Mouse (Mus musculus) midbrain, embryonic 15.5 days (tissue): ENCODE results near the gene 6030452D12Rik. TPM values are rescaled to one million over a fixed set of nuclear protein-coding genes. Genes with fewer than 3 reads are reported as not detected.

Experiments used
- ATAC-seq: fragments of 200-750 bp; cut with Nextera tagmentation; replicated peaks from 2 replicates; pipeline ENCODE4 v1.8.0; 2017; ENCODE audit warnings: moderate TSS enrichment
- H3K27ac ChIP-seq: fragments of 300-500 bp; sonication (generic); 2 replicates; pipeline ENCODE4 v1.5.1; 2015; ENCODE audit warnings: mild to moderate bottlenecking, inconsistent platforms
- H3K27me3 ChIP-seq: fragments of 300-500 bp; sonication (generic); replicated peaks from 2 replicates; pipeline ENCODE4 v1.6.1; 2015; ENCODE audit warnings: inconsistent platforms
- H3K36me3 ChIP-seq: fragments of 300-500 bp; sonication (generic); replicated peaks from 2 replicates; pipeline ENCODE4 v1.6.1; 2015; ENCODE audit warnings: inconsistent platforms
- H3K4me1 ChIP-seq: fragments of 300-500 bp; sonication (generic); 2 replicates; pipeline ENCODE4 v1.6.1; 2015; ENCODE audit warnings: inconsistent platforms
- H3K4me2 ChIP-seq: fragments of 300-500 bp; sonication (generic); 2 replicates; pipeline ENCODE4 v1.6.1; 2015; ENCODE audit warnings: inconsistent platforms, mild to moderate bottlenecking, moderate library complexity
- H3K4me3 ChIP-seq: fragments of 300-500 bp; sonication (generic); 2 replicates; pipeline ENCODE4 v1.5.1; 2015; ENCODE audit warnings: mild to moderate bottlenecking, inconsistent platforms
- H3K9ac ChIP-seq: fragments of 300-500 bp; sonication (generic); 2 replicates; pipeline ENCODE4 v1.6.1; 2015; ENCODE audit warnings: mild to moderate bottlenecking, inconsistent platforms
- H3K9me3 ChIP-seq: fragments of 300-500 bp; sonication (generic); 2 replicates; pipeline ENCODE4 v1.6.1; 2016; ENCODE audit warnings: inconsistent platforms
- WGBS: fragments of 180-500 bp; shearing (Covaris S2); methylation state at CpG from one replicate; pipeline ENCODE4 v1.1.7; 2015; ENCODE audit warnings: mixed read lengths; 5-methylcytosine and 5-hydroxymethylcytosine counted together
- polyA plus RNA-seq: library from polyadenylated mRNA; unstranded; fragments of >200 nt; fragmentation: Nextera tagmentation; extraction: Ambion mirVana; gene quantifications from 2 replicates; pipeline ENCODE4 v1.2.1, GENCODE M21; 2015

Gene 6030452D12Rik
- not detected in 2 replicates for polyA plus RNA-seq

DNA sequence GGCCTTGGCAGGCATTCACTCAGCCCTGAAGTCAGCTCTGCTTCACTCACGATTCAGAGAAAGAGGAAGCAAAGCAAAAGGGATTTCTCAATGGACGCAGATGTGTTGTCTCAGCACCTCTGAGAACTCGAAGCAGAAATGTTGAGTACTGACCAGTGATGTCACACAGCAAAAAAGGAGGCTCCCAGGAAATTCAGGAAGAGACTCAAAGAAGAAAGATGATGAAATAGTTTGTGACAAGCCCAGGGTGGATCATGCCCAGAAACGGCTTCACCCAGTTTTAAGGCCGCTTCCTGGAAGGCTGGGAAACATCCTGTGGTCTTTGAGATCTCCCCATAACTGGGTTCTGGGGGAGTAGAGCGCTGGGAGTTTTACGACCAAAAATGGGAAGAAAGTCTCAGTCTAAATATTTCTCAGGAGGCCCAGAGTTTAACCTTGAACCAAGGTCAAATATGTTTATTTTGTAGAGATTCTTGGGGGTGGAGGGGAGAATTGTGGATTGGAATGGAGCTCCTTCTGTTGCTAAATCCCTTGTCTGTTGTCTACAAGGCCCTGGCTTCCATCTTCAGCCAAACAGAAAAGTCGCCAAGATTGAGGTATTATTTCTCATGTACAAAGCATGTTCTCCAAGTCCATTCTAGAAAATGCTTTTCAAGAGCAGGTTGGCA lies at the start of gene 6030452D12Rik:
TSS of gene 6030452D12Rik (plus strand) at position 505 of the 668 bp plus-strand sequence.
- Histone ChIP-seq H3K4me1 (no peaks in the 10 kb centered on the region), H3K27ac (no peak within 1 kb of the TSS), H3K27me3 (no peaks in the 10 kb centered on the region; the same call in 1 of the 2 replicates), H3K36me3 (no peaks in the 10 kb centered on the region), H3K9ac (no peak within 1 kb of the TSS), H3K4me2 (no peak within 1 kb of the TSS), H3K9me3 (no peaks in the 10 kb centered on the region), H3K4me3 (no peak within 1 kb of the TSS)
- no peak for ATAC-seq
- WGBS = 84% methylated on average over 8 of the region's 8 CpGs

GRCm38 (mm10) chr8:106451301-106452085 lies 48.8 kb upstream of the 6030452D12Rik start:
- WGBS = 75% methylated on average over 6 of the region's 6 CpGs
- no peak overlapping the region for H3K4me3 ChIP-seq
- ATAC-seq = no peak
- no peak overlapping the region for H3K27ac ChIP-seq
- H3K4me1 ChIP-seq = no peaks in the 10 kb centered on the region
- no peaks in the 10 kb centered on the region for H3K27me3 ChIP-seq
- no peaks in the 10 kb centered on the region for H3K9me3 ChIP-seq
- H3K4me2 ChIP-seq = no peak overlapping the region
- H3K36me3 ChIP-seq = no peaks in the 10 kb centered on the region
- H3K9ac ChIP-seq = no peak overlapping the region

GRCm38 (mm10) chr8:106452701-106453481 lies 47.4 kb upstream of the 6030452D12Rik start:
- Histone ChIP-seq H3K27me3 (no peaks in the 10 kb centered on the region), H3K36me3 (no peaks in the 10 kb centered on the region), H3K9ac (no peak overlapping the region), H3K4me3 (no peak overlapping the region), H3K9me3 (no peaks in the 10 kb centered on the region), H3K27ac (no peak overlapping the region), H3K4me2 (no peak overlapping the region), H3K4me1 (no peaks in the 10 kb centered on the region)
- WGBS = 70% methylated on average over 12 of the region's 12 CpGs
- no peak for ATAC-seq

GRCm38 (mm10) chr8:106454036-106454435 lies 46.3 kb upstream of the 6030452D12Rik start:
- ATAC-seq = no peak
- Histone ChIP-seq H3K27me3 (no peaks in the 10 kb centered on the region), H3K9ac (no peak overlapping the region), H3K27ac (no peak overlapping the region), H3K4me1 (no peaks in the 10 kb centered on the region), H3K9me3 (no peaks in the 10 kb centered on the region), H3K4me2 (no peak overlapping the region), H3K4me3 (no peak overlapping the region), H3K36me3 (no peaks in the 10 kb centered on the region)
- 79% methylated on average over 11 of the region's 11 CpGs for WGBS

GRCm38 (mm10) chr8:106462131-106462530 lies 38.2 kb upstream of the 6030452D12Rik start:
- no peaks in the 10 kb centered on the region for H3K9me3 ChIP-seq
- H3K27ac ChIP-seq = no peak overlapping the region
- H3K4me2 ChIP-seq = no peak overlapping the region
- no peak overlapping the region for H3K4me3 ChIP-seq
- no peak for ATAC-seq
- WGBS = 91% methylated on average over 5 of the region's 5 CpGs
- H3K27me3 ChIP-seq = no peaks in the 10 kb centered on the region
- H3K4me1 ChIP-seq = no peaks in the 10 kb centered on the region
- H3K9ac ChIP-seq = no peak overlapping the region
- H3K36me3 ChIP-seq = no peaks in the 10 kb centered on the region

- no peak overlapping the region for H3K4me3 ChIP-seq
These were observed 36.5 kb upstream of the 6030452D12Rik start for GRCm38 (mm10) chr8:106463795-106464194.

DNA sequence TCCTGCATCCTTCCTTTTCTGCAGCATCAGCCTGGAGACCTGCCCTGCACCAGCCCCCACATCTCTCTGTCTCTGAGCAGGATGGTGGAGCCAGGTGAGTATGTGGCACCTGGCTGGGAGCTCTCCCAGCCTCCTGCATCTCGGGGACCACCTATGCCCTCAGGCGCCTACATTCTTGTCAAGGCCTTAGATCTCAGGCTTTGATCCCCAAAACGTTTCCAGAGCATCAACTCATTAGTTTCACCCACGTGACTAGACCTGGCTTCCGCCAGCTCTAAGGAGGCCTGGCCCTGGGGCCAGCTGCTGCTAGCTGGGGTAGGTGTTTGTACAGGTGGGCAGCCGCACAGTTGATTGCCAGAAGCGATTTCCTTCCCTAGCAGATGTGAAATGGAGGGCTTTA lies 30.8 kb upstream of the 6030452D12Rik start:
- no peak overlapping the region for H3K4me2 ChIP-seq
- H3K4me1 ChIP-seq = no peaks in the 10 kb centered on the region
- ATAC-seq = no peak
- no peaks in the 10 kb centered on the region for H3K36me3 ChIP-seq
- 59% methylated on average over 7 of the region's 7 CpGs for WGBS
- no peaks in the 10 kb centered on the region for H3K9me3 ChIP-seq
- H3K4me3 ChIP-seq = no peak overlapping the region
- no peaks in the 10 kb centered on the region for H3K27me3 ChIP-seq
- no peak overlapping the region for H3K27ac ChIP-seq
- no peak overlapping the region for H3K9ac ChIP-seq

More at GRCm38 (mm10) chr8:106463795-106464194, 36.5 kb upstream of the 6030452D12Rik start:
- Histone ChIP-seq H3K4me1 (no peaks in the 10 kb centered on the region), H3K9me3 (no peaks in the 10 kb centered on the region), H3K9ac (no peak overlapping the region), H3K27ac (no peak overlapping the region), H3K36me3 (no peaks in the 10 kb centered on the region), H3K4me2 (no peak overlapping the region), H3K27me3 (no peaks in the 10 kb centered on the region)
- no peak for ATAC-seq
- WGBS = 82% methylated on average over 6 of the region's 6 CpGs

GRCm38 (mm10) chr8:106474001-106474400 lies 26.3 kb upstream of the 6030452D12Rik start:
- WGBS = 90% methylated on average over 5 of the region's 5 CpGs
- H3K36me3 ChIP-seq = no peaks in the 10 kb centered on the region
- H3K9ac ChIP-seq = no peak overlapping the region
- H3K4me2 ChIP-seq = no peak overlapping the region
- H3K27me3 ChIP-seq = no peaks in the 10 kb centered on the region
- H3K27ac ChIP-seq = no peak overlapping the region
- no peaks in the 10 kb centered on the region for H3K9me3 ChIP-seq
- ATAC-seq = no peak
- no peaks in the 10 kb centered on the region for H3K4me1 ChIP-seq
- H3K4me3 ChIP-seq = no peak overlapping the region

GRCm38 (mm10) chr8:106504241-106504640 lies 3.9 kb downstream of the 6030452D12Rik start:
- Histone ChIP-seq H3K9ac (no peak overlapping the region), H3K9me3 (no peaks in the 10 kb centered on the region), H3K4me3 (no peak overlapping the region), H3K4me1 (peaks cover 13% of the 10 kb centered on the region), H3K27ac (no peak overlapping the region), H3K36me3 (no peaks in the 10 kb centered on the region), H3K27me3 (peaks cover 16% of the 10 kb centered on the region), H3K4me2 (no peak overlapping the region)
- WGBS = 93% methylated on average over 7 of the region's 7 CpGs
- no peak for ATAC-seq

DNA sequence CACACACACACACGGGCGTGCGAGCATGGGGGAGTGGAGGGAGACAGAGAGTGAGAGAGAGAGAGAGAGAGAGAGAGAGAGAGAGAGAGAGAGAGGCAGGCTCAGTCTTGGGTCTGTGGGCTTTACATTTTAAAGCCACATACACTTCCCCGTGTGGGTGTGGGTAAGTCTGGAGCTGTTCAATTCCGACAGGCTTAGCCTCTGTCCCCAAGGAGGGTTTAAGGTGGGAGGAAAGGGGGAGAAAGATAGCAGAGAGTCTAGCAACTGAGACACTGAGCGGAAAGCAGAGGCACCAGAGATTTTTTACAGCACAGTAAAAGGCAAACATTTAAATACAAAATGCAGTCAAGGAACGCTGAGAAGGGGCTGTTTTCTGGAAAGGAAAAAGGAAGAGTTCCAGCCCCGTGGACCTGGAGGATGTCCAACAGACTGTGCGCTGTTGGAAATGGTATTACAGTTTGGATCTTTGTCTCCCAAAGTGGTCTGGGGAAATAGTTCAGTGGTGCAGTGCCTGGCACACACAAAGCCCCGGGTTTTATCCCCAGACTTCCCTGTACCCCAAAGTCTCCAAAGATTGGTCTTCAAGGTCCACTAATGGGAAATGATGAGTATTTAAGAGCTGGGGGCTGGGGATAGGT lies 5.1 kb downstream of the 6030452D12Rik start:
- Histone ChIP-seq H3K27me3 (peaks cover 28% of the 10 kb centered on the region), H3K9me3 (no peaks in the 10 kb centered on the region), H3K9ac (no peak overlapping the region), H3K4me3 (no peak overlapping the region), H3K36me3 (no peaks in the 10 kb centered on the region), H3K4me2 (no peak overlapping the region), H3K4me1 (peaks cover 19% of the 10 kb centered on the region), H3K27ac (no peak overlapping the region)
- 58% methylated on average over 10 of the region's 10 CpGs for WGBS
- no peak for ATAC-seq

DNA sequence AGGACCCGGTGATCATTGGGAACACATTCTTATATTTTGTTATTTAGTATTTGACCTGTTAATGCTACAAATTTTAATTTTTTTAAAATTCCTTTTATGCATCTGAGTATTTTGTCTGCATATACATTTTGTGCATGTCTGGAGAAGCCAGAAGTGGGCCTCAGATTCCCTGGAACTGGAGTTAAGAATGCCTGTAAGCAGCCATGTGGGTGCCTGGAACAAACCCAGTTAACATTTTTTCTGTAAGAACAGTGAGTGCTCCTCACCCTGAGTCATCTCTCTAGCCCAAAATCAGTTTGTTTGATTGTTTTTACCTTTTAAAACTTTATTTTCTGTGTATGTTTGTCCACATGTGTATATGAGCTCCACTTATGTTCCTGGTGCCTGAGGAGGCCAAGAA lies 5.8 kb downstream of the 6030452D12Rik start:
- H3K27ac ChIP-seq = no peak overlapping the region
- peaks cover 25% of the 10 kb centered on the region for H3K4me1 ChIP-seq
- WGBS = 93% methylated on average over 1 of the region's 1 CpGs
- ATAC-seq = no peak
- H3K36me3 ChIP-seq = no peaks in the 10 kb centered on the region
- H3K27me3 ChIP-seq = peaks cover 34% of the 10 kb centered on the region
- no peak overlapping the region for H3K9ac ChIP-seq
- H3K9me3 ChIP-seq = no peaks in the 10 kb centered on the region
- H3K4me2 ChIP-seq = no peak overlapping the region
- H3K4me3 ChIP-seq = no peak overlapping the region
